Mouse (Mus musculus): Measurements from ENCODE around the gene Got2.
A peak's percentile ranks its signal among the peaks of the same experiment; 100 is the strongest.
"Not testable (repeated sequence)": the region's sequence is repeated elsewhere in the genome, so short reads cannot be mapped to it uniquely, and the experiment has no call there.

Gene Got2

GRCm38 (mm10) chr8:95875270-95875669 lies 13.1 kb downstream of the Got2 start:
- DNase-seq (ENCODE audit: extremely low read depth, low read depth, low spot score) = no peak

DNA sequence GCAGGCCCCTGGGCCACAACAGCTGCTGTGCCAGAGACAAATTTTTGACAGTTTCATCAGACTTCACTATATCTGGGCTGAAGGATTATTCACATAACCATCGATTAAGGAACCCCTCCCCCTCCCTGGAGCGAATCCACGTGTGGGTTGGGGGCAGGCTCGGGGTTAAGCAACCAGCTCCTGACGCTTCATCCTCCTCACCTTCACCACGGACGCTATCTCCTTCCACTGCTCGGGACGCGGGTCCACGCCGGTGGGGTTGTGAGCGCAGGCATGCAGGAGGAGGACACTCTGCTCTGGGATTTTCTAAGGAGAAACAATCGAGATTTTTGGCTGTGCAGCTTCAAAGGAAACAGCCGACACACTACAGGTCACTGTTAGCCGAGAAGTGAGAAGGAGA lies 16.7 kb downstream of the Got2 start:
- no peak for DNase-seq (ENCODE audit: extremely low read depth, low read depth, low spot score)

DNA sequence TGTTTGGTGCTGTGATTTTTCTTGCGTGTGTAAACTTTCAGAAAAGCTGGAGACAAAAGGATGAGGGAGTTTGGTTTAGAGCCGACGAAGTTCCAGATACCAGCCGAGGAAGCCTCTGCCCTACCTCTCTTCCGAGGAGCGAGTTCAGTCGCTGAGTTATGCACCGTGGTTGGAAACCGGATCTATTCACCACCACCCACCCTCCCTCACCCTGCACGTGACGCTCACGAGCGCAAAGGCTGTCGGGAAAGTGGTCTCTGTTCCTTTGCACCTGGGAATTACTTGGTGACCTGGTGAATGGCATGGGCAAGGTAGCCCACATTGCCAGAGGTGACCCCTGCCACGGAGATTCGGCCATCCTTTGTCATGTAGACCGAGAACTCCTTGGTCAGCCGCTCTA lies 23.5 kb downstream of the Got2 start:
- DNase-seq (ENCODE audit: extremely low read depth, low read depth, low spot score) = not testable (repeated sequence)

- DNase-seq (ENCODE audit: extremely low read depth, low read depth, low spot score) = not testable (repeated sequence)
Observed at GRCm38 (mm10) chr8:95863761-95864440, 24.4 kb downstream of the Got2 start.

DNA sequence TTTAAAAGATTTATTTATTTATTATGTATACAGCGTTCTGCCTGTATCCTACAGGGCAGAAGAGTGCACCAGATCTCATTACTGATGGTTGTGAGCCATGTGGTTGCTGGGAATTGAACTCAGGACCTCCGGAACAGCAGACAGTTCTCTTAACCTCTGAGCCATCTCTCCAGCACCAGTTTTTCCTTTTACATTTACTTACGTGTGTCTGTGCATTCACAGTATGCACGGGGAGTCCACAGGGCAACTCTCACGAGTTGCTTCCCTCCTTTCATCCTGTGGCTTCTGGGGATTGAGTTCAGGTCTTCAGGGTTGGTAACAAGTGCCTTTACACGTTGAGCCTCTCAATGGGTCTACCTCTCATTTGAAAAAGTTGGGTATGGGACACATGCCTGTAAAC lies 34.2 kb downstream of the Got2 start:
- DNase-seq (ENCODE audit: extremely low read depth, low read depth, low spot score) = no peak

DNA sequence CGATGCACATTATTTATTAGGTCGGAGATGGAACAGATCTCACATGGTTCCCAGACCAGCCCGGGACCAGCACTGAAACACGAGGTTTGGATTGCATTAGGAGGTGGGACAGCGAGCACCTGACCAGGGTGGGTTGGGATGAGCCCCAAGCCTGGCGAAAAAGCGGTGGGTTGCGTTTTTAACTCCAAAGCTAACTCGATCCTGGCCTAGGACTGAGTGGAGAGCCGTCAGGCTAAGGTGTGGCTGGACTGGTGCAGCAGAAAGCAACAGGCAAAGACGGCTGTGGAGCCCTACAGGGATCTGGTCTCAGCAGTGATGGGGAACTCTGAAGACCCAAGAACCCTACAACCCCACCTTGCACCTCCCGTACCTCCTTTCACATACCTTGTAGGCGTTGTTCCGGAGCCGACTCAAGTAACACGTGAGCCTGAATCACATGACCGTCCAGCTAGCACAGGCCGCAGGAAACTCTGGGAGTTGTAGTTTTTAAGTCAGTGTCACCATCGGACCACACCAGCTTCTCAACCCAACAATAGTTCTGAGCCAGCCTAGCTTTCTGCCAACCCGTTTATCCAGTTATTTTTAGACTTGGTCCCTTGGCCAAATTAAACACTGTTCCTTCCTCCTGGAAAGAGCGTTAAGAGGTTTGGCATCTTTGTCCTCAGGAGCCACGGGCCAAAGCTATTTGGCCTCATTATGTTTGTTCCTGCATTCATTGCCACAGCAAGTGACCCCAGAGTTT lies 35.1 kb downstream of the Got2 start, which contains the start of gene Slc38a7:
TSS of gene Slc38a7 (minus strand) at position 438 of the 742 bp plus-strand sequence.
- peak; percentile 97 for DNase-seq (ENCODE audit: extremely low read depth, low read depth, low spot score)

DNA sequence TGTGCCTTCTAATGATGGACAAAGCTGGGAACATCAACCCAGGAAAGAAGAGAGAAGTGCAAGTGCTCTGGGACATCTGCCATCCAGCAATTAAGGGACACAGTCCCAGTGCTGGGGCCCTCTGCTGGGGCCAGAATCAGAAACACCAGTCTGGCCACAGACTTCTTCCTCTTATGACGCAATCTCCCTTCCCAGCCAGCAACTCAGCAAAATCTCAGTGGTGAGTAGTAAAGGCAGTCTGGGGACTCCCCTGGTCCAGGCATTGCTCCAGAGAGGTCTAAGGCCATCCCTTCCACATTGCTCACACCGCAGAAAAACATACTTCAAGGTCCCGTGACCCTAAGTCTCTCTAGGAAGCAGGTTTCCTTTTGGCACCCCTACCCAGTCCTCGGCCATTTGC lies 36.1 kb downstream of the Got2 start:
- DNase-seq (ENCODE audit: extremely low read depth, low read depth, low spot score) = no peak

DNA sequence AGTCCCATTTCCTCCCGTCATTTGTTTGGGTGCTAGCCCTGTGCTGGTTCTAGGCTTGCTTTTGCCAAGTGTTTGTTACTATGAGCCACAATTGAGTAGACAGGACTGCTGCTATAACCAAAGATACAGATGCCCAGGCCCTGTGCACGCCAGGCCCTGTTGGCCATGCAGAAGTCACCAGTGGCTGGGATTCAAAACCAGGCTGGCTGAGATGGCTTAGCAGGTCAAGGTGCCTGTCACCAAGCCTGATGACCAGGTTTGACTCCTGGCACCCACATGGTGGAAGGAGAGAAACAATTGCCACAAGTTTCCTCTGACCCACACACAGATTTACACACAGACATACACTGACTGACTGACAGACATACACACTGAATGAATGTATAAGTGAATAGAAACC lies 38.0 kb downstream of the Got2 start:
- no peak for DNase-seq (ENCODE audit: extremely low read depth, low read depth, low spot score)

- no peak for DNase-seq (ENCODE audit: extremely low read depth, low read depth, low spot score)
Observed at GRCm38 (mm10) chr8:95848734-95849464, 39.4 kb downstream of the Got2 start.

GRCm38 (mm10) chr8:95848061-95848551 lies 40.2 kb downstream of the Got2 start:
- DNase-seq (ENCODE audit: extremely low read depth, low read depth, low spot score) = no peak

DNA sequence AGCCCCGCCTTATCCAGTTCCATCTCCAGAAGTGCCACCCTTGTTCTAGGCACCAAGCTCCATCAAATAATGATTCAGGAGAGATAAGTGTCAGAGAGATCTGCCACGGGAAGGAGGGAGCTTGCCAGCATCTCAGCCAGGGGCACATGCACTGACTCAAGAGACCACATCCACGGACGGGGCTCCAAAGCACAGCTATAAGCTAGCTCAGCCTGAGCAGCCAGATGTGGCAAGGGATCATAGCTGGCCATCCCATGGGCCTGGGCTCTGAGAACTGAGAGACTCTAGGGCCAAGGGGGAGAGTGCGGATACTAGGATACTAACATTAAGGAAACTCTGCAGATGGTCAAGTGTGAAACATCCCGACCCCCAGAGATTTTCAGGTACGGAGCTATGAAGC lies 43.3 kb downstream of the Got2 start:
- DNase-seq (ENCODE audit: extremely low read depth, low read depth, low spot score) = no peak

DNA sequence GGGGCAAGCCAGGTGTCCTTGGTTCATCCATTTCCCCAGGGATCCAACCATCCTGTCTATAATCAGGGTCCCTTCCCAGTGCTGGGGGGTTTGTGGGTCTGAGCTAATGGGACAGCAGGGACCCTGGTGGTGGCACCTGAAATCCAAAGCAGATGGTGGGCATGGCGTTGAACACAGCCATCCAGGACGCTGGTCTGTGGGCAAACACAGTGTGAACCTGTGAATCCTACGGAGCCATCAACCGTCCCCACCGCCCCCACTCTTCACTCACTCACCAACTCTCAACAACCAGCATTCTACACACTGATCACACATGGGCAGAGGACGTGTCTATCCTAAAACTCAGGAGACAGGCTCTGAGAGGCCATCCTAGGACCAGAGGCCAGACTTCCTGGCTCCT lies 44.4 kb downstream of the Got2 start:
- no peak for DNase-seq (ENCODE audit: extremely low read depth, low read depth, low spot score)

- DNase-seq (ENCODE audit: extremely low read depth, low read depth, low spot score) = no peak
Observed at GRCm38 (mm10) chr8:95841436-95841835, 46.9 kb downstream of the Got2 start.

DNA sequence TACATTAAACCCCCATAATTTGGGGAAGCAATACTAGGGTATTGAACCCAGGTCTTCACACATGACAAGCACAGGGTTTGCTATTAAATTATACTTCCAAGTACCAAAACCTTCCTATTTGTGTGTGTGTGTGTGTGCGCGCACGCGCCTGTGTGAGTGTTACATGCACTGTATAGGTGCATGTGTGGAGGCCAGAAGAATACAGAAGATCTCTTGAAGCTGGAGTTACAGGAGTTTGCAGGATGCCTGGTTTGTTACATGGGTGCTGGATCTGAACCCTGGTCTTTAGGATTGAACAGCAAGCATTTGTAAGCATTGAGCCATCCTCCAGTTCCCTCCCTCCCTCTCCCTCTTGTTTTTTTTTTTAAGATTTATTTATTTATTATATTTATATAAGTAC lies 49.1 kb downstream of the Got2 start:
- no peak for DNase-seq (ENCODE audit: extremely low read depth, low read depth, low spot score)

- no peak for DNase-seq (ENCODE audit: extremely low read depth, low read depth, low spot score)
Observed at GRCm38 (mm10) chr8:95837266-95837665, 51.1 kb downstream of the Got2 start.

GRCm38 (mm10) chr8:95835891-95836290 lies 52.5 kb downstream of the Got2 start:
- DNase-seq (ENCODE audit: extremely low read depth, low read depth, low spot score) = no peak

DNA sequence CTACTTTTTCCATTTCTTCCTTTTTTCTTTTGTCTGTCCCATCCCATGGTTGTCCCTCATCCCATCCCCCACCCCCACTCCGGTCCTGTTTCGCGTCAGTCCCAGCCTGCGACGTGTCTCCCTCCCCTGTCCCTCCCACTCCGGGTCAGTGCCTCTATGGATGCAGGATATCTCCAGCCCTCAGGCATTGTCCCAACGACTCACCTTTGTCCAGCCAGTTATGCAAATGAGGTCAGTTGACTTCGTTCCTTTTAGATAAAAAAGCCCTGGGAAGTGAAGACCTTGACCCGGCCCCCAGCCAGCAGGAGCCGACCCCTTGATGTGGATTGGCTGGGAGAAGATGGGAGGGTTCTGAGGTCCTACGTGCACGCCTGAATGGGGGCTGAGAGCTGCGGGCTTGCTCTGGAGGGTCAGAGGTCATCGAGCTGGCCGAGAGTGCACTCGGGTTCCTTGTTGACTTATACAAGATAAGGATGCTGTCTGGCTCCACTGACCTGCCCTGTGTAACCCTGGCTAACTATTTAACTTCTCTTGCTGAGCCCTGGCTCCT lies 54.8 kb downstream of the Got2 start:
- DNase-seq (ENCODE audit: extremely low read depth, low read depth, low spot score) = no peak

DNA sequence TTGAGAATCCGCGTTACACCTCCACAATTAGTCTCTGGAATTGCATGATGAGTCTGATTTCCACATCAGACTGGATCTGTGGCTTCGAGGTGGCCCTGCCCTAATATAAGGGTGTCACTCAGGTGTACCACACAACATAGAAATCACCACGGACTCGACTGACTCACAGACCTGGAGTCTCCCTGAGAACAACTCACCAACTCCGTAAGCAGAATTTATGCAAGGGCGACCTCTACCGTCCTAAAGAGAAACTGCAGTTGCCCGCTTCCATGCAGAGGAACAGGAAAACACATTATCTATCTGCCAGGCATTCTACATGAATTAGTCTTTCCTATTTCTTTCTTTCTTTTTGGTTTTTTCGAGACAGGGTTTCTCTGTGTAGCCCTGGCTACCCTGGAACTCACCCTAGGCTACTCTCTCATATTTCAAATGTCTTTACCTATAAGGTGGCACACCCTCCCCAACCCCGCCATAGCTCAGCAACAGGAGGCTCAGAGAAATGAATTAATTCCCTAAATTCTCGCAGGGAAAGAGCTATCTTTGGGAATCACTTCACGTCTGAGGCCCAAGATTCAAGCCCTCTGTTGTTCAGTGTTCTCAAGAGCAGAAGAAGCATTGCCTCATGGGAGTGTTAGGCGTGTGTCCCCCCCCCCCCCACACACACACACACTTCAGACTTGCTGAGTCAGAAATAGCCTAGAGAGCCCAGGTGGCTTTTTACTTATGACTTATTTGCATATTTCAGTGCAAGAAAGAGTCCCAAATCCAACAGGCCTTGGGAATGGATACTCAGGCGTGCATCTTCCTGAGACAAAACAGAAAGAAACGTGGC lies 55.5 kb downstream of the Got2 start:
- no peak for DNase-seq (ENCODE audit: extremely low read depth, low read depth, low spot score)

DNA sequence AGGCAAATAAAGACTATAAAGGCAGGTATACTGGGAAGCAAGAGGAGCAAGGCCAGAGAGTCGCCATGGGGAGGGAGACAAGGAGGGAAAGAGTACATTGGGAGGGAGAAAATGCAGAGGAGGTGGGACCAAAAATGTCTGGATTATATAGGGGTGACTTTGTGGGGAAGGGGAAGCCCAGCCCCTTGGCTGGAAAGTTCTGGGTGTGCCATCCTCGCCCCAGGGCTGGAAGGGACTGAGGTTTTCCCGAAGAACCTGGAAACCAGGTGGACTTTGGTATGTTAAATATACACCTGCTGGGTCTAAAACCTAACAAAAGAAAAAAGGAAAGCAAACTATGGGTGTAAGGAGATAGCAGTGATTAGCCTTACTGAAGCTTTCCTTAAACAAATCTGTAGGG lies 58.2 kb downstream of the Got2 start:
- DNase-seq (ENCODE audit: extremely low read depth, low read depth, low spot score) = no peak

GRCm38 (mm10) chr8:95825162-95825561 lies 63.2 kb downstream of the Got2 start, which contains the start of gene Sap18b:
Gene Sap18b, plus strand, starts transcription at chr8:95825346.
- not testable (repeated sequence) for DNase-seq (ENCODE audit: extremely low read depth, low read depth, low spot score)

Data from fat pad, adult 2 months (tissue).